Mouse (Mus musculus): ENCODE results near the gene Ubr3.

Ubr3 gene

GRCm38 (mm10) chr2:69897039-69897617, at the start of gene Ubr3:
TSS of gene Ubr3 (plus strand) at chr2:69897246.
- peak; percentile 85 for DNase-seq (ENCODE audit: low read depth, low spot score)

DNA sequence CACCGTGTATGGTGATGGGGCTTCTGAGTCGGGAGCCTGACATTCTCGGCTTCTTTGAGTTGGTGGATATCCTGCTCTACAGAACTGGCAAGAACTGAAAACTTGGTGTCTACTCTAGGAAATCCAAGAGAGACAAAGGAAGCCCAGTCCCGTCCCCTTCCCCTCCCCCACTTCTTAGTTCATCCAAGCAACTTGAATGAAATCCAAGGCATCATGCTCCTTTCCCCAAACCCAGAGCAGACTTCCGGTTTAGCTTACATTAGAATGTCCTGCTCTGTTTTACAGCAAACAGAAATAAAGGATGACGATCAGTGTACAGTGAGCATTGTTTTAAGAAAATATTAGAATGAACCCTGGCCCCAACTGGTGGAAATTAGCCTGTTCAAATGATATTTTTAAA, 47.8 kb upstream of the Ubr3 start:
- DNase-seq (ENCODE audit: low read depth, low spot score), result no peak

GRCm38 (mm10) chr2:69851427-69852058, 45.5 kb upstream of the Ubr3 start:
- no peak for DNase-seq (ENCODE audit: low read depth, low spot score)

- no peak for DNase-seq (ENCODE audit: low read depth, low spot score)
Observed at GRCm38 (mm10) chr2:69856392-69856791, 40.7 kb upstream of the Ubr3 start.

GRCm38 (mm10) chr2:69857882-69858281, 39.2 kb upstream of the Ubr3 start:
- no peak for DNase-seq (ENCODE audit: low read depth, low spot score)

- DNase-seq (ENCODE audit: low read depth, low spot score), result no peak
Observed at GRCm38 (mm10) chr2:69860972-69861452, 36.0 kb upstream of the Ubr3 start.

- DNase-seq (ENCODE audit: low read depth, low spot score), result peak; percentile 87
Observed at GRCm38 (mm10) chr2:69861485-69862091, 35.5 kb upstream of the Ubr3 start, which contains the start of gene Ssb. TSS of gene Ssb (plus strand) at chr2:69861562.

DNA sequence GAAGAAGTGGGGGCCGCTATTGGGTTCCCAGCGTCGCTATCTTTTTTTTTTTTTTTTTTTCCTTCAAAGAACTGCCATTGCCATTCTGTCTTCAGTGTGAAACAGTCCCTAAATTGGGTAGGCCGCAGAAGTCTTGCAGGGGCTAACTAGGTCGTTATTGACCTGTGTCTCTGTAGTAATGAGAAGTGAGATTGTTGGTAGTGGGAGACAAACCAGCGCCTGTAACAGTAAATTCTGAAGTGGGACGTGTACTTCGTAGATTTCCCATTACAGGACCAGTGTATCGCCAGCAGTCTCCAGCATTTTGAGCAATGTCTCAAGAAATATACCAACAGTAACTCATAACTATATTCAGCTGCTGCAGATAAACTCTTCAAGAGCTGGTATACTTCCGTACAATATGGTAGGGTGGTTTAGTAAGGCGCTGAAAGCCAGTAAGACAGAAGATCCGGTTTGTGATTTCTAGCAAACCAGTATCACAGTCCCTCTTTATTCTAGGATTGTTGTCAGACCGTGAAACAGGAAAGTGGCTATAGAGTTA, 34.9 kb upstream of the Ubr3 start:
- DNase-seq (ENCODE audit: low read depth, low spot score), result no peak

GRCm38 (mm10) chr2:69883990-69884391, 13.1 kb upstream of the Ubr3 start:
- no peak for DNase-seq (ENCODE audit: low read depth, low spot score)

GRCm38 (mm10) chr2:69884581-69884980, 12.5 kb upstream of the Ubr3 start:
- DNase-seq (ENCODE audit: low read depth, low spot score), result no peak

- no peak for DNase-seq (ENCODE audit: low read depth, low spot score)
Observed at GRCm38 (mm10) chr2:69885050-69885449, 12.0 kb upstream of the Ubr3 start.

DNA sequence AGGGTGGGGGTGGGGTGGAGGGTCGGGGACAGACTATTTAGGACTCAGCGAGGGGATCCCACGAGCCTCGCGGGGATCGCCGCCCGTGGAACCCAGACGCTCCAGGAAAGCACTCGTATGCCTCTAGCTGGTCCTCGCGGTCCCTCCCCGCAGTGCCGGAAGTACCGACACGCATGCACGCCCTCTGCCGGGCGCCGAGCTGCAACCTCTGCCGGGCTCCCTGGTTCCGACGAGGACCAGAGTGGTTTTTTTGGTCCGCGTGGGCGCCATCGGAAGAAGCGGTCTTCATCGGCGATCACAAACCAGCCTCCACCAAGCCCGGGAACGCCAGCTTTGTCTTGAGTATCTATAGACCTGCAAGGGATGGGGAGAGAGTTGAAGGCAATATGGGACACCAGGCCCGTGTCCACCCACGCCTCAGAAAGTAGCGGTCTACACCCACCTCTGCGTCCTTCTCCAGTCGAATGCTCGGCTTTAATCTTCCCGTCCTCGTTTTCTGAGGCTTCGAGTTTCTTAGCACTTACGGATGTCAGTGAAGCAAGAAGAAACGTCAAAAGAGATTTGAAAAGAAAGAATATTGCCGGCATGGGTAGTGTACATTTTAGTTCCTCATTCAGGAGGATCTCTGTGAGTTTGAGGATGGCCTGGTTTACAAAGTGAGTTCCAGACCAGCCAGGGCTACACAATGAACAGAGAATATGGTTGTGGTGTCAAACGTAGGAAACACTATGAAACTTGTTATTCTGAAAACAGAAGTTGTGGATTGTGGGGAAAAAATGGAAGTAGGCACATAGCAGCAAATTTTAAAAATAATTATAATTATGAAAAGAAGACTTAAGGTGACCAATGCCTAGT, 11.4 kb upstream of the Ubr3 start, which contains the start of gene Mettl5:
TSS of gene Mettl5 (minus strand) at position 165 of the 855 bp plus-strand sequence.
- peak; percentile 83 for DNase-seq (ENCODE audit: low read depth, low spot score)

GRCm38 (mm10) chr2:69888957-69889356, 8.1 kb upstream of the Ubr3 start:
- no peak for DNase-seq (ENCODE audit: low read depth, low spot score)

DNA sequence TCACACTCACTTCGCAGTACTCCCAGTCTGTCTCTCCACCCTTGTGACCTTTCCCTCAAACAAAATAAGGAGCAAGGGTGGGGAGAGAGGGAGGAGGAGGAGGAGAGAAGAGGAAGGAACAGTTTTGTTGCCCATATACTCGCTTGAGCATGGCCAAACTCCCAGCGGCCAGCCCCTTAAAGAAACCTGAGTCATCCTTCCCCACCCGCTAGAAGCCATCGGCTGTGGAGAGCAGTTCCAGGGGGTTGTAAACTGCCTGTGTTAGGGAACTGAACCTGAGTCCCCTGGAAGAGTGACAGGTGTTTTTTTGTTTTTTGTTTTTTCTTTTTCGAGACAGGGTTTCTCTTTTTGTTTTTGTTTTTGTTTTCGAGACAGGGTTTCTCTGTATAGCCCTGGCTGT, 6.2 kb upstream of the Ubr3 start:
- DNase-seq (ENCODE audit: low read depth, low spot score), result no peak

DNA sequence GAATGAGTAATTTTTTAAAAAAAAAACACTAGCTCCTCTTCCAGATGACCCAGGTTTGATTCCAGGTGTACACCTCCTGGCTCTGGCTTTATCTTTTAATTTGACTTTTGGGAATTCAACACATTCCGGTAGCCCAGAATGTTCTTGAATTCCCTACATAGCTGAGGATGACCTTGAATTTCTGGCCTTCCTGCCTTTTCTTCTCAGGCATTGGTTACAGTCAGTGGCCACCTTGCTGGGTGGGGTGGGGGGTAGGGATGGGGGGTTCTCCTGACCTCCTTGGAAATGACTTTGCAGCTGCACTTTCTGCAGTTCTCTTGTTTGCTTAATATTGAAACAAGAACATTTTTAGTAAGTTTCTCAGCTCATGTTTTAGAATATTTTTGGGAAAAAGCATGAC, 3.9 kb upstream of the Ubr3 start:
- DNase-seq (ENCODE audit: low read depth, low spot score), result no peak

GRCm38 (mm10) chr2:69893891-69894290, 3.2 kb upstream of the Ubr3 start:
- no peak for DNase-seq (ENCODE audit: low read depth, low spot score)

- no peak for DNase-seq (ENCODE audit: low read depth, low spot score)
Observed at GRCm38 (mm10) chr2:69895502-69896223, 1.4 kb upstream of the Ubr3 start.

DNA sequence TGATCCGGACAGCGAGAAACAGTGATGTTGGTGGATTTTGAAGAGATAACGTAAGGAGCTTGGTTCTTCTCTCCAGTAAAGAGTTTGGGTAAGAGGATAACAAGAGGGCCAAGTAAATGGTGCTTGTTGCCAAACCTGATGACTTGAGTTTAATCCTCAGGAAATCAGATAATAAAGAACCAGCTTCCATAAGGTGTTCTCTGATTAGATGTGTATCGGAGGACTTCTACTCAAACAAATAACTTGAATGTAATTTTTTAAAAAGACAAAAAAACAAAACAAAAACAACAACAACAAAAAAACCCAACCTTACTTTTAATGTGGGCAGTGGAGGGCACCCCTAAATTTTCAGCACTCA, 843 bp upstream of the Ubr3 start:
- DNase-seq (ENCODE audit: low read depth, low spot score), result no peak

- DNase-seq (ENCODE audit: low read depth, low spot score), result peak; percentile 41
Observed at GRCm38 (mm10) chr2:69897618-69898575, 851 bp downstream of the Ubr3 start.

- DNase-seq (ENCODE audit: low read depth, low spot score), result no peak
Observed at GRCm38 (mm10) chr2:69903541-69903940, 6.5 kb downstream of the Ubr3 start.
